Mouse (Mus musculus): ENCODE measurements around the gene Cwh43.
A peak's percentile ranks its signal among the peaks of the same experiment; 100 is the strongest.
"Not testable (repeated sequence)": the region's sequence is repeated elsewhere in the genome, so short reads cannot be mapped to it uniquely, and the experiment has no call there.

The Cwh43 gene

DNA sequence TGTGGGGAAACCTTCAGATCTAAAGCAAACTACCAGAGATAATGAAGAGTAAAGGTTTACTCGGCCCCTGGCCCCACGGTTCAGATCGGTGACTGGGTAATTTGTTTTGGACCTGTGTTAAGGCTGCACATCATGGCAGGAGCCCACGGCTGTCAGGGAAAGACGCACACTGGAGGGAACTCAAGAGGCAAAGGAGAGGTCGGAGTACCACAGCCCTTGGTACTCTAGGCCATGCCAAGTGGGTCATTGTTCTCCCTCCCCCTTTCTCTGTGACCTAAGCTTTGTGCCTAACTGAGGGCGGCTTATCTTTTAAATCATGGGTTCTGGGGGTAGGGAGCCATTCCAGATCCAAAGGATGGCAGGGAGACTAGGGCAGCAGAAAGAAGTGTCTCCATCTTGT is 75.5 kb downstream of the Cwh43 start:
- peak; percentile 81 for DNase-seq

DNA sequence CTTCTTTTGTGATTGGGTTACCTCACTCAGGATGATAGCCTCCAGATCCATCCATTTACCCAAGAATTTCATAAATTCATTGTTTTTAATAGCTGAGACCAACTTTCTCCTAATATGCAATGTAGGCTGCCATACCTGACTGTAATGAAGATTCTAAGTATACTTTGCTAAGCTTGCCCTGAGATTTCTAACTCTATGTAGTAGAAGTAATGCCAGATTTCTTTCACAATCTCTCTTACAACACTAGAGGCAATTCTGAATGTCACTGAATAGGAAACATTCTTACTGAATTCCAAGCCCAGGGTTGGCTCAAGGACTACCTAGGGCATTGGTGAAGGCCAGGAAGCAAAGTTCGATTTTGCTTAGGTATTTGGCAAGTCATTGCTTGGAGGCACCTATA is 76.5 kb downstream of the Cwh43 start:
- DNase-seq: not testable (repeated sequence)

DNA sequence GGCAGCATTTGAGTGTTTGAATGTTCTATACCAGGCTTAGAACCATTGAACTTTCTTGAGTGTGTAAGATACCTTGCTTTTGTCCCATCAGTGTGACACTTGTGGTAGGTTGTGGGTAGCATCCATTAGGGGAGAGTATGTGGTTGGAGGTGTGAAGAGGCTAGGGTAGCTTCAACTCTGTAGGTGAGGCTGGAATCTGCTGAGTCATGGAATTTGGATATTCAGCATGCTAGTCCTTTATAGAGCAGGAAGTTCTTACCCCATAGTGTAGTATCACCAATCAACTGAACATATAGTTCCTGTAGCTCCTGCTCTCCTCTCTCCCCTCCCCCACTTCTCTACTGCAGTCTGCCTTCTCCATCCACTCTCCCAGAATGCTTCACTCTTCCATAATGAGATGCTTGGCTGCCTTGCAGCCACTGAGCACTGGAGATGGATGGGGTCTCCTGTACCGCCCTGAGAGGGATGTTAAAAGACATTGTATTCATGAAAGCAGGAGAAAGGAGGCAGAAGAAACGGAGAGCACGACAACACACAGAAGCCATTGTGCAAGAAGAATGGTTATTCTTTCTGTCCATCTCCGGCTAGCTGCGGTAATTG is 78.2 kb downstream of the Cwh43 start:
- DNase-seq: no peak

DNA sequence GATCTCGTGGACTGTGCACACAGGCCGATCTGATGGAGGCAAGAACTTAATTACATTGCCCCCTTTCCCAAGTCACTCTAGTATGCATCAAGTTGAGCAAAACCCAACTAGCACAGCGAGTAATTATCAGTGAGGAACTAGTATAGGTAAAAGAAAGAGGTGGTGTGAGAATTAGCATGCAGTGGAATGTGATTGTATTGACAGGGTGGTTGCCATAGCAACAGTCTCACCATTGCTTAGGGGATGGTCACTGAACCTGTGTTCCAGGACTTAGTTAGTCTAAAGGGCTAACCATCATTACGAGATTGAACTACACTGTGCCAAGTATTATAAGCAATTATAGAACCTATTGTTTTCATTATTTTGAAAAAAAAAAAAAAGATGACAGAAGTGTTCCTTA is 80.6 kb downstream of the Cwh43 start:
- DNase-seq: no peak

DNA sequence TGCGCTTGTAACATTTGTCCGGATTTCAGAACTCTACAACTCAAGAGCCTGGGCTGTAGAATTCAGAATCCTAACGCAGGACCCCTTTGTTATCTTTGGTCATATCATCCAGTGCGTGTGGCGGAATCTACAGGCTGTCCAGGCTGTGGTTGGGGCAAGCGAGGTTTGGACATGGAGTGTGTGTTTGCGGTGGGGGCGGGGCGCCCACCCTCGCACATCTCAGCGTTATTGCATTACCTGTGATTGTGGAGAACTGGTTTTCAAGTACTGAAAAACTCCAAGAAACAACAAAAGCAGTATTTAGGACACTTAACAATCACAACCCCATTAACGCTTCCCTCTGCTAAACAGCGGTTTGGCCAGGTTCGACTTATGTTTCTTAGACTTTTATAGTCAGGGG is 84.0 kb downstream of the Cwh43 start:
- DNase-seq: no peak

DNA sequence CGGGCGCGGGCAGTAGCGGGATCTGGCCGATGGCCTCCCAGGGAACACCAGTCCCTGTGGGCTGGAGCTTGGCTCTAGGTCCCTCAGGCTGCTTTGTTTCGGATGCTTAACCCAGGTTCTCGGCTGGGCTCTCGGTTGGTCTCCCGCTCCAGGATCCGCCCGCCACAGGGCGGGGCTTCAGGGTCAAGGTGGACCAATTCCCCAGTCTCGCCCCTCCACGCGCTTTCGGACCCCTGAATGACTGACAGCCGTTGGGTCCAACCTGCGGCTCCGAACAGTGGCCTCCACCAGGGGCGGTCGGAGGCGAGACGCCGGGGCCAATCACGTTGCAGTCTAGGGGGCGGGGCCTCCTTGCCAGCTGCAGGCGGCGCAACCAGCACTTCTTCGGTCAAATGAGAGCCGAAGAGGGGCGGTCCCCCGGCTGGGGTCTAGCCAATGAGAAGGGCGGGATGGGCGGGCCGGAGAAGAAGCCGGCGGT is 84.8 kb downstream of the Cwh43 start:
- DNase-seq: peak; percentile 100

DNA sequence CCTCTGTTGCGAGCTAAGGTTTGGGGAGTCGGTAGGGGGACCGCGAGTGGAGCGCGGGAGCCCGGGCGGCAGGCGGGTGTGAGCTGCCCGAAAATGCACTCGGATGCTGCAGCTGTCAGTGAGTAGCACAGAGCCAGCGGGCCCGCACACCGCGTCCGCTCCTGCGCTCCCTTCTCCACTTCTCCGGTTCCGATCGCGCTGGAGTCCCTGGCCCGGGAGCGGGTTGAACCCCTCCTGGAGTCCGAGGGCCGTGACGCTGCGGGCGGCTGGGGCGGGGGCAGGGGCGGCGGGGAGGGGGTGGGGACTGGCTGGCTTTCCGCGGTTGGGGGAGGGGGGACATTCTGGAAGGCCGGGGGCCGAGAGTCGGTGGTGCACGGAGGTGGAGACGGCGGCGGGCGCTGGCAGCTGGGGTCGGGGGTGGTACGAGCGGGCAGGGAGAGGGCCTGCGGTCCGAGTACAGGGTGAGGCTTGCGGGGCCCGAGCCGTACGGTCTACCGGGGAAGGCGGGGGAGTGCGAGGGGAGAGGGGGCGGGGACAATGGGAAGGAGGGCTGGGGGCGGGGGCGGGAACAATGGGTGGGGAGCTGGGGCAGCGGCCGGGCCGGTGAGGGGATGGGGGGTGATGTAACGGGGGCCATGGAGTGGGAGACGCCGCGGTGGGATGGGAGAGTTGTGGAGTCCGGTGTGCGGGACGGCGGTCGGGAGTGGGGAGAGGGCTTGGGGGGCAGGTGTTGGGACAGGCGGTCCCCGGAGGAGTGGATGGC is 85.4 kb downstream of the Cwh43 start:
- DNase-seq: no peak

DNA sequence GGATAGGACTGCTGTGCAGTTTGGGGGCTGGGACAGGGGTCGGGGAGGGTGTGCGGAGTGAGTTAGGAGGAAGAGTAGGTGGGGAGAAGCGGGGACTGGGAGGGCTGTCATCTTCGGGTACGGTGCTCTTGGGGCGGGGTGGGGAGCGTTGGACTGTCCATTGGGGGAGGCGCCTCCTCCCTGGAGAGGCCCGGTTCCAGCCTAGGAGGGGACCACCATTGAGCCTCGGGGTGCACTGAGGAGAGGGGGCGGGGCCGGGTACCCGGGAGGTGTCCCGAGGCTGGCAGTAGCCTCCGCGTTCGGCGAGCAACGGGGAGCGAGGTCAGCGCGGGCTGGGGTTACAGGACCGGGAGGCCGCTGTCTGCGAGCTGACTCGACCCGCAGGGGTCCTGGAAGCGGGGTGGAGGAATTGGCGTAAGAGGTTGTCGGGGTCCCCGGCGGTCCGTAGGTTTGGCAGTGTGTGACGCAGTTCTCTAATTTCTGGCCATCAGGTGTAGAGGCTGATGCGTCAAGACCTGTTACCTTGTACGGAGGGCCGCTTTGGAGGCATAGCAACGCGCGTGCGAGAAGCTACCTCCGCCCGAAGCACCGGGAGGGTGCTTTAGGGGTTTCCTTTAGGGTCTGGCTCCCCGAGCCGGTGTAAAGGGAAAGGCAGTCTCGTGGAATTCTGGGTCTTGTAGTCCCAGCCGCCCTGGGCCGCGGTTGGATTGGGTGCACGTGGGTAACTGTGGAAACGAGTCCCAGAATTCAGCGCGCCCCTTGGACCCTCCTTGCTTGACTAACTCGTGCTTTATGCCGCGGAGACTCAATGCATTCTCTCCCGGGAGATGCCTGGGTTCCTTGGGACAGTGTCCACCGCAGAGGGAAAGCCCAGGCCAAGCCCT is 86.2 kb downstream of the Cwh43 start:
- peak; percentile 99 for DNase-seq

DNA sequence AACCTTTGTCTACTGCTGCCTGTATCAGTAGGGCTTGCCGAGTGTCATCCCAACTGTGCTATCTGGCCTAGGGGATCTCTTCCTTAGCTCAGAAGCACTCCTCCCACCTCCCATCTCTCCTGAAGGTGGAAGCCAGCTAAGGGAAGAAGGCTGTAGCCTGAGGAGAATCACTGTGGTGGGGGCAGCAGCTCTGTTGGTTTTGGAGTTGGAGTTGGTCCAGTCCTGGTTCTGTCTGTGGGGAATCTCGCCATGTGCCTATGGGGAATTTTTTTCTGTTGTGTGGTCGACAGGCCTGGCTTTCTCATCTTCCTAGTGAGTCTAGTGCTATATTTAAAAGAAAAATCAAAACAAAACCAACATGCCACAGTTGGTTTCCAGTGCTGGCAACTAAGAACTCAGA is 91.5 kb downstream of the Cwh43 start:
- no peak for DNase-seq

DNA sequence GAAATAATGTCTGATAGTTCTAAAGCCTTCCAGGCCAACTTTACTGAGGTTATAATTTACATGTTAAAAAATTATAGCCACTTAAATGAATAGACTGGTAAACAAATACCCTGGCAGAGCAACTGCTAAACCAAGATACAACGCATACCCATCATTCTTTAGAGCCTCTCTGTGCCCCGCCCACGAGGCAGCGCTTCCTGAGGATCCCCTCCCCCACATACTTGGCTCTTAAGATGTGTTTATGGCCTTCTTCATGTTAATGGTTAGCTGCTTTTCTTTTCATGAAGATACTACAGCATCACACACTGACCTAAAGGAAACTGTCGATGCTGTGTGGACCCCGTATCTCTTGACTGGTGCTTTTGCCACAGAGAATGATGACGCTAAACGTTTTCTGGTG is 92.7 kb downstream of the Cwh43 start:
- no peak for DNase-seq

DNA sequence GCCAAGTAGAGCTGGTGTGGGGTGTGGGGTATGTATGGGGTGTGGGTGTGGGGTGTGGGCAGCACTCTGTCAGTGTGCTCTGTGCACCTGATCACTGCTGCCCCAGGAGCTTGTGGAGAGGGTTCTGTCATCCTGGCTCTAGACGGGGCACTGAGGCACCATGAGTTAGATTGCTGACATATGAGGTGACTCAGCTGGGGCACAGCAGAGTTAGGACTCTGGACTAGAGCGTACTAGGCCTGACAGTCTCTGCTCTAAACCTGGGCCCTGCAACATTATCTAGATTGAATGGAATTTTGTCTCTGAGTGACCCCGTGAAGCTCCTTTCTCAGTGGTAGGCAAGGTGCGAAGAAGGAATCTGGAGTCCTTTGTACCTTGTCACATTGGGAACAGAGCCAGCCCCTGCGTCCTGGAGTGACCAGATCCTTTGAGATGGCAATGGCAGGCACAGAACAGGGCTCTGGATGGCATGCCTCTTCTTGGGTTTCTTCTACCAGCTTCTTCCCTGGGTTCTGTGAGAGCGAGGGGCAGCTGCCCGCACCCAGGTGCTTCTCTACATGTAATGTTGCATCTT is 95.1 kb downstream of the Cwh43 start:
- DNase-seq: no peak

DNA sequence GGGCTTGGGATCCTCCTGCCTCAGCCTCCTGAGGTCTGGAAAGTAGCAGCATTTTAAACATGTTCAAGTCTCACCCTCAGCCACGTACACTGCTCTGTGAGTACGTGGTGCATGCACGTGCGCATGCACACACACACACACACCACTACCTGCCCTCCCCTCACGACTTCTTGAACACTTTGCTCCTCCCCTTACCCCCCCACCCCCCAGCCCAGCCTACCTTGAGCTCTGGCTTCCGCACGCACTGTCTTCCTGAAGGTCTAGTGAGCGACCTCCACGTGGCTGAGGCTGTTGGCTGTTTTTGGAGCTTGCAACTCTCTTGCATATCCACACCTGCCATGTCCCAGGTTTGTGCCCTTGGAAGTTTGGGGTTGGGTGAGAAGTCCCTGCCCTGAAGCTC is 96.5 kb downstream of the Cwh43 start:
- no peak for DNase-seq
